Mouse (Mus musculus): ENCODE measurements around the gene Pgm5.

Gene Pgm5

GRCm38 (mm10) chr19:24770345-24770744 is 91.3 kb downstream of the Pgm5 start:
- no peak for DNase-seq (ENCODE audit: low spot score in 2 of 2)

- DNase-seq (ENCODE audit: low spot score in 2 of 2): no peak
Measured at GRCm38 (mm10) chr19:24767401-24767800, 94.3 kb downstream of the Pgm5 start.

- DNase-seq (ENCODE audit: low spot score in 2 of 2): no peak
Measured at GRCm38 (mm10) chr19:24762473-24763149, 99.0 kb downstream of the Pgm5 start.

- DNase-seq (ENCODE audit: low spot score in 2 of 2): no peak
Measured at GRCm38 (mm10) chr19:24756627-24757026, 105.0 kb downstream of the Pgm5 start.

- no peak for DNase-seq (ENCODE audit: low spot score in 2 of 2)
Measured at GRCm38 (mm10) chr19:24754440-24754785, 107.2 kb downstream of the Pgm5 start.

- DNase-seq (ENCODE audit: low spot score in 2 of 2): peak in 1 of 2 experiments; percentile 28
Measured at GRCm38 (mm10) chr19:24753617-24754439, 107.8 kb downstream of the Pgm5 start.

GRCm38 (mm10) chr19:24752873-24753538 is 108.6 kb downstream of the Pgm5 start:
- no peak for DNase-seq (ENCODE audit: low spot score in 2 of 2)

GRCm38 (mm10) chr19:24746266-24746875 is 115.3 kb downstream of the Pgm5 start:
- DNase-seq (ENCODE audit: low spot score in 2 of 2): no peak

- DNase-seq (ENCODE audit: low spot score in 2 of 2): no peak
Measured at GRCm38 (mm10) chr19:24742606-24743005, 119.0 kb downstream of the Pgm5 start.

- DNase-seq (ENCODE audit: low spot score in 2 of 2): no peak
Measured at GRCm38 (mm10) chr19:24738786-24739185, 122.9 kb downstream of the Pgm5 start.

- DNase-seq (ENCODE audit: low spot score in 2 of 2): no peak
Measured at GRCm38 (mm10) chr19:24738026-24738425, 123.6 kb downstream of the Pgm5 start.

- peak in 1 of 2 experiments; percentile 32 for DNase-seq (ENCODE audit: low spot score in 2 of 2)
Measured at GRCm38 (mm10) chr19:24735484-24736128, 126.0 kb downstream of the Pgm5 start.

- peak; percentile 40 to 51 for DNase-seq (ENCODE audit: low spot score in 2 of 2)
Measured at GRCm38 (mm10) chr19:24730661-24731060, 131.0 kb downstream of the Pgm5 start.

- no peak for DNase-seq (ENCODE audit: low spot score in 2 of 2)
Measured at GRCm38 (mm10) chr19:24724362-24724761, 137.3 kb downstream of the Pgm5 start.

- no peak for DNase-seq (ENCODE audit: low spot score in 2 of 2)
Measured at GRCm38 (mm10) chr19:24720448-24720847, 141.2 kb downstream of the Pgm5 start.

GRCm38 (mm10) chr19:24719504-24719903 is 142.2 kb downstream of the Pgm5 start:
- DNase-seq (ENCODE audit: low spot score in 2 of 2): no peak

GRCm38 (mm10) chr19:24718021-24718420 is 143.6 kb downstream of the Pgm5 start:
- no peak for DNase-seq (ENCODE audit: low spot score in 2 of 2)

- DNase-seq (ENCODE audit: low spot score in 2 of 2): peak; percentile 52 to 73
Measured at GRCm38 (mm10) chr19:24716303-24717097, 145.2 kb downstream of the Pgm5 start.

- no peak for DNase-seq (ENCODE audit: low spot score in 2 of 2)
Measured at GRCm38 (mm10) chr19:24708032-24708431, 153.6 kb downstream of the Pgm5 start.

- no peak for DNase-seq (ENCODE audit: low spot score in 2 of 2)
Measured at GRCm38 (mm10) chr19:24707071-24707906, 154.4 kb downstream of the Pgm5 start.

All from right cerebral cortex, postnatal 10 days (tissue).